Mouse (Mus musculus): ENCODE data around the gene Sntg2. TPM values are rescaled to one million over a fixed set of nuclear protein-coding genes. Genes with fewer than 3 reads are reported as not detected.
A peak's percentile ranks its signal among the peaks of the same experiment; 100 is the strongest.

Sntg2 gene
- 1.4 and 1.7 TPM in 2 replicates for polyA plus RNA-seq (2016; fragmentation: Nextera tagmentation; extraction: Ambion mirVana)

- WGBS = under 1% methylated on average over 39 of the region's 39 CpGs
- peak within 1 kb of the TSS; percentile 84 for H3K27ac ChIP-seq
Observed at GRCm38 (mm10) chr12:30372933-30373501, at the start of gene Sntg2. Gene Sntg2, minus strand, starts transcription at chr12:30373375.

GRCm38 (mm10) chr12:30416547-30416946 is 43.4 kb upstream of the Sntg2 start:
- 89% methylated on average over 8 of the region's 8 CpGs for WGBS
- Histone ChIP-seq H3K27ac (no peak overlapping the region), H3K4me1 (no peaks in the 10 kb centered on the region), H3K9me3 (no peaks in the 10 kb centered on the region), H3K27me3 (ENCODE audit: insufficient read depth, poor library complexity, severe bottlenecking) (no peaks in the 10 kb centered on the region), H3K36me3 (no peaks in the 10 kb centered on the region), H3K4me3 (no peak overlapping the region)
- no peak for DNase-seq (ENCODE audit: low spot score)

More at GRCm38 (mm10) chr12:30372933-30373501, at the start of gene Sntg2:
- H3K4me1 ChIP-seq = peaks cover 14% of the 10 kb centered on the region
- peak; percentile 91 for DNase-seq (ENCODE audit: low spot score)
- no peaks in the 10 kb centered on the region for H3K9me3 ChIP-seq
- peaks cover 13% of the 10 kb centered on the region; the same call in 1 of the 2 replicates for H3K27me3 ChIP-seq (ENCODE audit: insufficient read depth, poor library complexity, severe bottlenecking)
- no peaks in the 10 kb centered on the region for H3K36me3 ChIP-seq
- H3K4me3 ChIP-seq = peak within 1 kb of the TSS; percentile 67

GRCm38 (mm10) chr12:30415981-30416380 is 42.8 kb upstream of the Sntg2 start:
- H3K36me3 ChIP-seq = no peaks in the 10 kb centered on the region
- H3K27ac ChIP-seq = no peak overlapping the region
- no peaks in the 10 kb centered on the region for H3K9me3 ChIP-seq
- no peak overlapping the region for H3K4me3 ChIP-seq
- H3K4me1 ChIP-seq = no peaks in the 10 kb centered on the region
- no peaks in the 10 kb centered on the region for H3K27me3 ChIP-seq (ENCODE audit: insufficient read depth, poor library complexity, severe bottlenecking)
- WGBS = 76% methylated on average over 6 of the region's 6 CpGs
- DNase-seq (ENCODE audit: low spot score) = no peak

GRCm38 (mm10) chr12:30402651-30403050 is 29.5 kb upstream of the Sntg2 start:
- Histone ChIP-seq H3K27me3 (ENCODE audit: insufficient read depth, poor library complexity, severe bottlenecking) (no peaks in the 10 kb centered on the region), H3K36me3 (no peaks in the 10 kb centered on the region), H3K4me3 (no peak overlapping the region), H3K4me1 (no peaks in the 10 kb centered on the region), H3K9me3 (no peaks in the 10 kb centered on the region), H3K27ac (no peak overlapping the region)
- DNase-seq (ENCODE audit: low spot score) = no peak

DNA sequence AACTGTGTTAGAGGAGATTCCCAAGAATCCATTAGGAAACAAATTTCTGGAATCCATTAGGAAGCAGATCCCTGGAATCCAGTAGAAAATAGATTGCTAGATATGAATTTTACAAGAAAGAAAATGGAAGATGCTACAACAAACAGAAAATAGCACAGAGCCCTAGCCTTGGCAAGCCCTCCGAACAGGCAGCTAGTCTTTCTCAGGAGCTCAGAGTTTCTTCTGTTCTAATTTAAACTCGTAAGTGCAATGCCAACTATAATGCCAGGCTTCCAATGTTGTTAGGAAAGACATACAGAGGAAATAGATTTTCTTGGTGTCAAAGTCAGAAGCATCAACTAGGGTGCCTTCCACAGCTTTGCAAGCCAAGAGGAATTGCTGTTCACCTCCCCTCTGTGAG is 27.4 kb upstream of the Sntg2 start:
- 79% methylated on average over 2 of the region's 2 CpGs for WGBS
- Histone ChIP-seq H3K4me1 (no peaks in the 10 kb centered on the region), H3K36me3 (no peaks in the 10 kb centered on the region), H3K4me3 (no peak overlapping the region), H3K9me3 (no peaks in the 10 kb centered on the region), H3K27me3 (ENCODE audit: insufficient read depth, poor library complexity, severe bottlenecking) (no peaks in the 10 kb centered on the region), H3K27ac (no peak overlapping the region)
- no peak for DNase-seq (ENCODE audit: low spot score)

DNA sequence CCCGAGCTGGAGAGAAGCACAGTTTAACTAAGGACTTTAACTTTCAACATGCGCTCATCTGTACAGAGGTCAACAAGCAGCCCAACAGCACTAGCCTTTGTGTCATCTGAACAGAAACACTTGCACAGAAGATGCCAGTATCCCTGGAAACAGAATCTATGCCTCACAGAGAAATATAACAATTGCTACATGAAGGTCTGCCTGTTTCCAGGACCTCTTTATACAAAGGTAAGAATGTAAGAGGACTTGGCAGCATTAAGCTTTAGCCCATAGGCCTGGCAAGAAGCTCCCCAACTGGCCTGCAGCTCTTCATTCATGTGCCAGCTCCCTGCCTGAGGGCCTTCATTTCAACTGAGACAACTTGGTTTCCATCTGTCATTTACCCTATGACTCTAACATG is 26.9 kb upstream of the Sntg2 start:
- DNase-seq (ENCODE audit: low spot score) = no peak
- H3K4me1 ChIP-seq = no peaks in the 10 kb centered on the region
- 82% methylated on average over 2 of the region's 2 CpGs for WGBS
- H3K27me3 ChIP-seq (ENCODE audit: insufficient read depth, poor library complexity, severe bottlenecking) = no peaks in the 10 kb centered on the region
- no peaks in the 10 kb centered on the region for H3K36me3 ChIP-seq
- no peak overlapping the region for H3K4me3 ChIP-seq
- no peak overlapping the region for H3K27ac ChIP-seq
- no peaks in the 10 kb centered on the region for H3K9me3 ChIP-seq

- DNase-seq (ENCODE audit: low spot score) = no peak
- Histone ChIP-seq H3K4me3 (peak overlapping the region; percentile 67), H3K27me3 (ENCODE audit: insufficient read depth, poor library complexity, severe bottlenecking) (peaks cover 13% of the 10 kb centered on the region; the same call in 1 of the 2 replicates), H3K4me1 (peaks cover 14% of the 10 kb centered on the region), H3K36me3 (no peaks in the 10 kb centered on the region), H3K9me3 (no peaks in the 10 kb centered on the region), H3K27ac (0 out of 2 replicates have a peak overlapping the region, but pooled peaks have one; percentile 84)
- WGBS = 49% methylated on average over 5 of the region's 5 CpGs
Observed at GRCm38 (mm10) chr12:30372293-30372692, 882 bp downstream of the Sntg2 start.

DNA sequence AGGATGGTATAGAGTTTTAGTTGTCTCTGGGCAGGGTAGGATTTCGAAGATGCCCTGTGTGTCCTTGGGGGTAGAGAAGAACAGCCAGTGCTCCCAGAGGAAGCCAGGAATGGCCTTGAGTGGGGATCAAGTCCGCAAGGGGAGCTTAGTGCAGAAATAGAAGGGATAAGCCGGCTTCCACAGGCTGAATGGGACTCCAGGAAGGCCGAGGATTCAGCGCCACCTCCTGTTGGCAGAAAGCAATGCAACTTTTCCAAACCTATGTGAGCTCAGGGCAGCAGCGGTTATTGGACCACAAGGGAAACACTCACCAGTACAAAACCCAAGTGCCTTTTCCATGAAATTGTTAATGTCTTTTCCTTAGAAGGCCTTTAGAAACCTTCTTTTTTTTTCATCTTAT is 3.4 kb downstream of the Sntg2 start:
- Histone ChIP-seq H3K4me1 (peaks cover 14% of the 10 kb centered on the region), H3K27me3 (ENCODE audit: insufficient read depth, poor library complexity, severe bottlenecking) (peaks cover 13% of the 10 kb centered on the region; the same call in 1 of the 2 replicates), H3K27ac (no peak overlapping the region), H3K36me3 (no peaks in the 10 kb centered on the region), H3K9me3 (no peaks in the 10 kb centered on the region), H3K4me3 (no peak overlapping the region)
- 9% methylated on average over 6 of the region's 6 CpGs for WGBS
- DNase-seq (ENCODE audit: low spot score) = peak; percentile 87

GRCm38 (mm10) chr12:30369141-30369540 is 4.0 kb downstream of the Sntg2 start:
- Histone ChIP-seq H3K27me3 (ENCODE audit: insufficient read depth, poor library complexity, severe bottlenecking) (peaks cover 12% of the 10 kb centered on the region; the same call in 1 of the 2 replicates), H3K36me3 (no peaks in the 10 kb centered on the region), H3K9me3 (no peaks in the 10 kb centered on the region), H3K4me1 (peaks cover 14% of the 10 kb centered on the region), H3K4me3 (no peak overlapping the region), H3K27ac (no peak overlapping the region)
- WGBS = 79% methylated on average over 6 of the region's 6 CpGs
- DNase-seq (ENCODE audit: low spot score) = no peak

DNA sequence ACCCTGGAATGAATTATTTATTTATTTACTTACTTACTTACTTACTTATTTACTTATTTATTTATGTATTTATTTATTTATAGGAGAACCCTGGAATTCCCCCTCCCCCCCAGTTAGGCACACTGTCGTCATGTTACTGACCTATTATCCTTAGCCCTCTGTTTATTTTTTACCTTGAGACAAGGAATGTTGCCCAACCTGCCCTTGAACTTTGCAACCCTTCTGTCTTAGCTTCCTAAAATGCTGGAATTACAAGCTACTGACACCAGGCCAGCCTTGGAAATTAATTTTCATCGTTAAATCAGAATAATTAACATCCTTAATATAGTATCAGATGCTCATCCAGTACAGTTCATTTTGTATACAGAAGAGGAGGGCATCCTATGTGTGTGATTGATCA is 10.9 kb downstream of the Sntg2 start:
- Histone ChIP-seq H3K27ac (no peak overlapping the region), H3K36me3 (no peaks in the 10 kb centered on the region), H3K27me3 (ENCODE audit: insufficient read depth, poor library complexity, severe bottlenecking) (no peaks in the 10 kb centered on the region), H3K9me3 (no peaks in the 10 kb centered on the region), H3K4me1 (no peaks in the 10 kb centered on the region), H3K4me3 (no peak overlapping the region)
- no peak for DNase-seq (ENCODE audit: low spot score)
- 72% methylated on average over 2 of the region's 2 CpGs for WGBS

DNA sequence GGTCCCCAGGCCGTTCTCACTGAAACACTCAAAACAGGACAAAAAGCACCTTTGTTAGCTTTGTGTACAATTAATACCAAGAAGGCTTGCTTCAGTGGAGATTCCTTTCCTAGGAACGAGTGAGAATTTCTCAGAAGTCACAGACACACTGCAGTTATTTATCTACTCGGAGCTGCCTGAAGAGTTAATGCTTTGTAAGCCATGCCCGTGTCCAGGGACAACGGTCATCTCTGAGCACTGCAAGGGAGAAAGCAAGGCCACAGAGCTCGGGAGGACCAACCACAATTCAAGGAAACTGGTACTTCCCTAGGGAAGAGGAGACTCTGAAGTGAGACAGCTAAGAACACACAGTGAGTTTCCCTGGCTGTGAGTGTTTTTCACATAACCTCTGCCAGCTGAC is 15.5 kb downstream of the Sntg2 start:
- 64% methylated on average over 6 of the region's 6 CpGs for WGBS

DNA sequence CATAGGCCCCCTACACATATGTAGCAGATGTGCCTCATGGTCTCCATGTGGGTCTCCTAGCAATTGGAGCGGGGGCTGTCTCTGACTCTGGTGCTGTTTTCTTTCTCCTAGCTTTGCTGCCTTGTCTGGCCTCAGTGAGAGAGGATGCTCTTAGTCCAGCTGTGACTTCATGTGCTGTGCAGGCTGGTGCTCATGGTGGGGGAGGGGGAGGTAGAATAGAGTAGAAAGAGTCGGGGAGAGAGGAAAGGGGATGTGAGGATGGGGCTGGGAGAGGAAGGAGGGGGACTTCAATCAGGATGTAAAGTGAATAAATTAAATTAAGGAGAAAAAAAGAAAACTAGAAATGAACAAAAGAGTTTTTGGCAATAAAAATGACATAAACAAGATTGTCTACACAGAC is 20.8 kb downstream of the Sntg2 start:
- DNase-seq (ENCODE audit: low spot score) = no peak
- Histone ChIP-seq H3K36me3 (no peaks in the 10 kb centered on the region), H3K27me3 (ENCODE audit: insufficient read depth, poor library complexity, severe bottlenecking) (no peaks in the 10 kb centered on the region), H3K4me1 (no peaks in the 10 kb centered on the region), H3K27ac (no peak overlapping the region), H3K9me3 (no peaks in the 10 kb centered on the region), H3K4me3 (no peak overlapping the region)
- 68% methylated on average over 2 of the region's 2 CpGs for WGBS

More for the DNA sequence above, 15.5 kb downstream of the Sntg2 start:
- no peaks in the 10 kb centered on the region for H3K36me3 ChIP-seq
- H3K4me3 ChIP-seq = no peak overlapping the region
- no peaks in the 10 kb centered on the region for H3K9me3 ChIP-seq
- no peak overlapping the region for H3K27ac ChIP-seq
- no peak for DNase-seq (ENCODE audit: low spot score)
- no peaks in the 10 kb centered on the region for H3K27me3 ChIP-seq (ENCODE audit: insufficient read depth, poor library complexity, severe bottlenecking)
- H3K4me1 ChIP-seq = no peaks in the 10 kb centered on the region

DNA sequence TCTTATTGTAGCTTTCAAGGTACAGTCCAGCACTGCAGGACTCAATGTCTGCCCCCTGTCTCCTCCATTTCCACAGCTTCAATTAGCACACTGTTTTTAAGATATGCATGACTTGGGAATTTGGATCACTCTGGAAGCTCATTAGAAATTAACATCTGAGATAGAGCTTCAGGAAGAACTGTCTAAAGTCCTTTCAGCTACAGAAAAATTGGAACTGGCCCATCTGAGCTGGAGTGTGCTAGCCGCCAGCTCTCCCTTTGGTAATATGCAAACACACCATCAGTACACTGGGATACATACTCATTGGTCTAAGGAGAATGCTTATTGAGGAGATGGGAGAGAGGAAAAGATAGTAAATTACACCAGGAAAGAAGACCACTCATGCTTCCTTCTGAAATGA is 25.1 kb downstream of the Sntg2 start:
- Histone ChIP-seq H3K4me1 (no peaks in the 10 kb centered on the region), H3K36me3 (no peaks in the 10 kb centered on the region), H3K4me3 (no peak overlapping the region), H3K27me3 (ENCODE audit: insufficient read depth, poor library complexity, severe bottlenecking) (no peaks in the 10 kb centered on the region), H3K27ac (no peak overlapping the region), H3K9me3 (no peaks in the 10 kb centered on the region)
- WGBS = 85% methylated on average over 1 of the region's 1 CpGs
- no peak for DNase-seq (ENCODE audit: low spot score)

GRCm38 (mm10) chr12:30347284-30347683 is 25.9 kb downstream of the Sntg2 start:
- Histone ChIP-seq H3K9me3 (no peaks in the 10 kb centered on the region), H3K27ac (no peak overlapping the region), H3K27me3 (ENCODE audit: insufficient read depth, poor library complexity, severe bottlenecking) (no peaks in the 10 kb centered on the region), H3K4me1 (no peaks in the 10 kb centered on the region), H3K4me3 (no peak overlapping the region), H3K36me3 (no peaks in the 10 kb centered on the region)
- WGBS = 78% methylated on average over 4 of the region's 4 CpGs
- DNase-seq (ENCODE audit: low spot score) = no peak

Measured in heart, embryonic 10.5 days (tissue).